Mouse (Mus musculus): ENCODE measurements at regions not wholly inside any gene's neighbourhood (a gene's known extent, or its start where the extent isn't known, plus 50 kb on each side); places are given as distances from the start of the nearest gene placed in this dataset.

GRCm38 (mm10) chr8:26364637-26365036, 245.3 kb downstream of the Gm45692 start:
- no peak overlapping the region for H3K9ac ChIP-seq (ENCODE audit: low read depth, low read length, severe bottlenecking)
- ATAC-seq (ENCODE audit: low FRiP score, low read depth) (no peak), DNase-seq (ENCODE audit: low spot score) (peak; percentile 2)
- 43% methylated on average over 4 of the region's 4 CpGs for WGBS
- H3K4me1 ChIP-seq (ENCODE audit: control insufficient read depth, insufficient read depth, low read length) = no peaks in the 10 kb centered on the region; the same call in 1 of the 2 replicates
- H3K27ac ChIP-seq (replicated peaks; ENCODE audit: low read depth, low read length) = no peak overlapping the region
- H3K4me2 ChIP-seq (replicated peaks; ENCODE audit: low read depth, low read length, severe bottlenecking) = no peak overlapping the region
- H3K27me3 ChIP-seq (ENCODE audit: control insufficient read depth, insufficient read depth, low read length) = no peaks in the 10 kb centered on the region
- TF ChIP-seq POLR2A (IDR thresholded peaks at IDR 0.05; ENCODE audit: borderline replicate concordance, extremely low read depth, insufficient read depth, insufficient read length) = no peak
- H3K36me3 ChIP-seq (ENCODE audit: control insufficient read depth, insufficient read depth, low read length) = no peaks in the 10 kb centered on the region
- H3K9me3 ChIP-seq (ENCODE audit: control insufficient read depth, low read length) = no peaks in the 10 kb centered on the region
- no peak overlapping the region for H3K4me3 ChIP-seq (replicated peaks; ENCODE audit: low read length)

- H3K4me2 ChIP-seq (replicated peaks; ENCODE audit: low read depth, low read length, severe bottlenecking) = no peak overlapping the region
- 0 out of 2 replicates have a peak, but pooled peaks cover 7% of the 10 kb centered on the region for H3K9me3 ChIP-seq (ENCODE audit: control insufficient read depth, low read length)
- DNase-seq (ENCODE audit: low spot score) (peak; percentile 43), ATAC-seq (ENCODE audit: low FRiP score, low read depth) (no peak)
- no peaks in the 10 kb centered on the region for H3K27me3 ChIP-seq (ENCODE audit: control insufficient read depth, insufficient read depth, low read length)
- no peak overlapping the region for H3K4me3 ChIP-seq (replicated peaks; ENCODE audit: low read length)
- H3K36me3 ChIP-seq (ENCODE audit: control insufficient read depth, insufficient read depth, low read length) = no peaks in the 10 kb centered on the region
- H3K9ac ChIP-seq (ENCODE audit: low read depth, low read length, severe bottlenecking) = no peak overlapping the region
- H3K4me1 ChIP-seq (ENCODE audit: control insufficient read depth, insufficient read depth, low read length) = peaks cover 17% of the 10 kb centered on the region
- no peak for TF ChIP-seq POLR2A (IDR thresholded peaks at IDR 0.05; ENCODE audit: borderline replicate concordance, extremely low read depth, insufficient read depth, insufficient read length)
- no peak overlapping the region for H3K27ac ChIP-seq (replicated peaks; ENCODE audit: low read depth, low read length)
- 31% methylated on average over 3 of the region's 3 CpGs for WGBS
These were observed 261.3 kb downstream of the Gm45692 start for GRCm38 (mm10) chr8:26380668-26381067.

GRCm38 (mm10) chr8:26382426-26382825, 263.1 kb downstream of the Gm45692 start:
- no peak for TF ChIP-seq POLR2A (IDR thresholded peaks at IDR 0.05; ENCODE audit: borderline replicate concordance, extremely low read depth, insufficient read depth, insufficient read length)
- Histone ChIP-seq H3K27ac (replicated peaks; ENCODE audit: low read depth, low read length) (no peak overlapping the region), H3K4me1 (ENCODE audit: control insufficient read depth, insufficient read depth, low read length) (peaks cover 20% of the 10 kb centered on the region), H3K36me3 (ENCODE audit: control insufficient read depth, insufficient read depth, low read length) (no peaks in the 10 kb centered on the region), H3K4me3 (replicated peaks; ENCODE audit: low read length) (no peak overlapping the region), H3K9me3 (ENCODE audit: control insufficient read depth, low read length) (0 out of 2 replicates have a peak, but pooled peaks cover 7% of the 10 kb centered on the region), H3K9ac (ENCODE audit: low read depth, low read length, severe bottlenecking) (no peak overlapping the region), H3K4me2 (replicated peaks; ENCODE audit: low read depth, low read length, severe bottlenecking) (no peak overlapping the region), H3K27me3 (ENCODE audit: control insufficient read depth, insufficient read depth, low read length) (no peaks in the 10 kb centered on the region)
- no peak for ATAC-seq (ENCODE audit: low FRiP score, low read depth)
- 89% methylated on average over 7 of the region's 7 CpGs for WGBS
- no peak for DNase-seq (ENCODE audit: low spot score)

GRCm38 (mm10) chr8:26383886-26384285, 264.6 kb downstream of the Gm45692 start:
- no peak overlapping the region for H3K9ac ChIP-seq (ENCODE audit: low read depth, low read length, severe bottlenecking)
- H3K4me3 ChIP-seq (replicated peaks; ENCODE audit: low read length) = no peak overlapping the region
- 0 out of 2 replicates have a peak, but pooled peaks cover under 1% of the 10 kb centered on the region for H3K9me3 ChIP-seq (ENCODE audit: control insufficient read depth, low read length)
- TF ChIP-seq POLR2A (IDR thresholded peaks at IDR 0.05; ENCODE audit: borderline replicate concordance, extremely low read depth, insufficient read depth, insufficient read length) = no peak
- 19% methylated on average over 3 of the region's 3 CpGs for WGBS
- no peak for DNase-seq (ENCODE audit: low spot score)
- no peak overlapping the region for H3K27ac ChIP-seq (replicated peaks; ENCODE audit: low read depth, low read length)
- H3K4me2 ChIP-seq (replicated peaks; ENCODE audit: low read depth, low read length, severe bottlenecking) = no peak overlapping the region
- no peaks in the 10 kb centered on the region for H3K36me3 ChIP-seq (ENCODE audit: control insufficient read depth, insufficient read depth, low read length)
- H3K4me1 ChIP-seq (ENCODE audit: control insufficient read depth, insufficient read depth, low read length) = peaks cover 20% of the 10 kb centered on the region
- no peaks in the 10 kb centered on the region for H3K27me3 ChIP-seq (ENCODE audit: control insufficient read depth, insufficient read depth, low read length)
- ATAC-seq (ENCODE audit: low FRiP score, low read depth) = no peak

DNA sequence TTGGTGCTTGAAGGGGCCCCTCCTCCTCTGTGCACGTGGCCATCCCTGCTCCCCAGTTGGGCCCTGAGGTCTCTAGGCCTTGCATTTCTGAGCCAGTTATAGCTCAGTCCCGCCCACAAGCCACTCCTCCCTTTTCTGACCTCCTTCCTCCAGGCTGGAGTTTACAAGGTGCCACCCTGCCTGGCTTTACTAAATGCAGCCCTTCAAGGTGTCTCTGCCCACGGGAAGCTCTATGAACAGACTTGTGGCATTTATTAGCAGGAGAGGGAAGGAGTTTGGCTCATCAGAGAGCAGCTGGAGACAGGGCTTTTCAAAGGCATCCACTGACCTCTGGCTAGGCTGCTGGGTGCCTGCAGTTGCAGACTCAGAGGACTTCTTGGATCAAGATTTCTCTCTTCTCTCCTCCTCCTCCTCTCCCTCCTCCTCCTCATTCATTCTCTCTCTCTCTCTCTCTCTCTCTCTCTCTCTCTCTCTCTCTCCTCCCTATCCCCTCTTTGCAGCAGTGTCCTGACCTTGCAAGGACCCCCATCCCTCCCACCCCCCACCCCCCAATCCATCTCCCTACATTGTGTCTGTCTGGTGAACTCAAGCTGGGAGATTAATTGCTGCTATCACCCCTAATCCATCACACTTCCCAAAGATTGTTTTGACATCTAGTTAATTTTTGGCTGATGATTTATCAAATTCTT, 265.1 kb downstream of the Gm45692 start:
- Histone ChIP-seq H3K4me1 (ENCODE audit: control insufficient read depth, insufficient read depth, low read length) (peaks cover 20% of the 10 kb centered on the region), H3K9ac (ENCODE audit: low read depth, low read length, severe bottlenecking) (no peak overlapping the region), H3K4me3 (replicated peaks; ENCODE audit: low read length) (no peak overlapping the region), H3K36me3 (ENCODE audit: control insufficient read depth, insufficient read depth, low read length) (no peaks in the 10 kb centered on the region), H3K27me3 (ENCODE audit: control insufficient read depth, insufficient read depth, low read length) (no peaks in the 10 kb centered on the region), H3K27ac (replicated peaks; ENCODE audit: low read depth, low read length) (no peak overlapping the region), H3K9me3 (ENCODE audit: control insufficient read depth, low read length) (no peaks in the 10 kb centered on the region), H3K4me2 (replicated peaks; ENCODE audit: low read depth, low read length, severe bottlenecking) (peak overlapping the region; percentile 21; the same call in 1 of the 2 replicates)
- ATAC-seq (ENCODE audit: low FRiP score, low read depth) (peak; percentile 81), DNase-seq (ENCODE audit: low spot score) (peak; percentile 49)
- 2% methylated on average over 3 of the region's 3 CpGs for WGBS
- no peak for TF ChIP-seq POLR2A (IDR thresholded peaks at IDR 0.05; ENCODE audit: borderline replicate concordance, extremely low read depth, insufficient read depth, insufficient read length)
